Mouse (Mus musculus) G1E (cell line): ENCODE data around the gene Foxn3.

Experiments
- CTCF ChIP-seq: IDR thresholded peaks from 2 replicates; pipeline ENCODE4 v1.5.1; 2012; ENCODE audit warnings: low read depth, low read length, inconsistent platforms, mixed read lengths
- GATA1 ChIP-seq: IDR thresholded peaks from 2 replicates; pipeline ENCODE4 v1.6.1; 2012; ENCODE audit warnings: borderline replicate concordance, low read length, inconsistent platforms, mixed read lengths

- TF ChIP-seq CTCF (no peak), GATA1 (no peak)
Observed at GRCm38 (mm10) chr12:99364201-99364600, 199.2 kb downstream of the Foxn3 start.
